Comparison of ENCODE assay signal across 16 mouse cellular contexts in the genomic region with DNA sequence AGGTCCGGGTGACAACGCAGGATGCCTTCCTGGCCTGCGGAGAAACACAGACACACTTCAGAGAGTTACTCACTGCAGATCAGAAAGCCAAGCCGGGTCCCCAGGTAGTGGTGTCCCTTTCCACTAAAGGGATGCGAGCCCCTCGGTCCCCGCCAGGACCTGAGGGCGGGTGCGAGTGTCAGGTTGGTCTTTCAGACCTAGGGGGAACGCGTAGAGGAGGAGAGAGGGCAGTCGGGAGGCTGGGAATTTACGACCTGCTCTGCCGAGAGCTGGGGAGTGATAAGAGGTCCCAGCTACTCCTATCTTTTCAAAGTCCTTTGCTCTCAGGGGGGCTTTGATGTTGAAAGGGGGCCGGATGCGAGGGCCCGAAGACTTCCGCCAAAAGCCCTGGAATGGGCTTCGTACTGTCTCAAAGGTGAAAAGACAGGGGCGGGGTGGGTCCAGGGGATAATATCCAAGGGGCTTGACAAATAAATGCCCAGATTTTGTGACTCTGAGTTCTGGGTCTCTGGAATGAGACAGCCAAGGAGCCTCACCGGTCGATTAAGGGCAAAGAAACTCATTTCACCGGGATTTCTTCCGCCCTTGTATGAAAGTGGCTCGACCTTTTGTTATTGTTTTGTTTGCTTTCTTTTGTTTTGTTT. TPM values are rescaled to one million over a fixed set of nuclear protein-coding genes. Genes with fewer than 3 reads are reported as not detected.
DNase-seq lines count a peak whose midpoint lies in the region; ATAC-seq and TF ChIP-seq lines count a peak whose summit lies in the region.
"Had no signal": no experiment of that assay in that cellular context is flagged by ENCODE, and none has a peak within 500 bp of the region (broad histone marks: within the 10 kb centered on the region; RNA-seq: fewer than 3 reads in every experiment).

No protein-coding gene starts in this region.

- no peak for DNase-seq in heart, adult 2 months
- no peak for DNase-seq in liver, embryonic 11.5 days (ENCODE audit: low spot score)
- no peak for DNase-seq in right cerebral cortex, postnatal 36 days (ENCODE audit: low spot score in 2 of 2)
- DNase-seq: kidney, postnatal 10 days; liver; right cerebral cortex, postnatal 14 days had no signal

- 1% methylated on average over 25 of the region's 25 CpGs for WGBS in heart, embryonic 13.5 days
- WGBS in heart, adult 2 months, result 5% methylated on average over 25 of the region's 25 CpGs
- 3% methylated on average over 25 of the region's 25 CpGs for WGBS in liver, embryonic 11.5 days
- WGBS in liver, embryonic 12.5 days (ENCODE audit: insufficient replicate concordance), result 2% methylated on average over 25 of the region's 25 CpGs
- WGBS in intestine, postnatal 0 days, result under 1% methylated on average over 25 of the region's 25 CpGs

- H3K27me3 ChIP-seq in heart, embryonic 13.5 days (replicated peaks), result peaks cover 98% of the 10 kb centered on the region
- H3K27me3 ChIP-seq in heart, adult 2 months (ENCODE audit: control insufficient read depth, insufficient read depth, low read length), result peaks cover 17% of the 10 kb centered on the region
- H3K27me3 ChIP-seq in liver, embryonic 11.5 days (replicated peaks; ENCODE audit: control insufficient read depth, insufficient read depth, low read length), result peaks cover 94% of the 10 kb centered on the region
- H3K27me3 ChIP-seq in liver, embryonic 12.5 days (replicated peaks), result peaks cover 98% of the 10 kb centered on the region
- peaks cover 17% of the 10 kb centered on the region; the same call in 1 of the 2 replicates for H3K27me3 ChIP-seq in intestine, postnatal 0 days (replicated peaks; ENCODE audit: control insufficient read depth, insufficient read depth, low read length)

- intact Hi-C loops in heart, adult 2 months (cut with DNase I), result loop anchor here (5.0 kb wide), 2 partner anchors 333 to 638 kb away; no protein-coding TSS in a partner anchor

- no peak overlapping the region for H3K27ac ChIP-seq in heart, embryonic 13.5 days (replicated peaks)
- H3K27ac ChIP-seq in heart, adult 2 months, result no peak overlapping the region
- no peak overlapping the region for H3K27ac ChIP-seq in liver, embryonic 11.5 days (ENCODE audit: low read depth, low read length)
- H3K27ac ChIP-seq in liver, embryonic 12.5 days, result no peak overlapping the region
- H3K27ac ChIP-seq in intestine, postnatal 0 days (ENCODE audit: low read depth, low read length), result peak overlapping the region; percentile 89
- H3K27ac ChIP-seq: forebrain, embryonic 12.5 days had no signal

- no peaks in the 10 kb centered on the region for H3K36me3 ChIP-seq in heart, embryonic 13.5 days
- no peaks in the 10 kb centered on the region for H3K36me3 ChIP-seq in heart, adult 2 months (ENCODE audit: control insufficient read depth, insufficient read depth, low read length)
- no peaks in the 10 kb centered on the region for H3K36me3 ChIP-seq in liver, embryonic 11.5 days (ENCODE audit: control insufficient read depth, insufficient read depth, low read length)
- no peaks in the 10 kb centered on the region for H3K36me3 ChIP-seq in liver, embryonic 12.5 days
- no peaks in the 10 kb centered on the region for H3K36me3 ChIP-seq in intestine, postnatal 0 days (ENCODE audit: control insufficient read depth, insufficient read depth)
- H3K36me3 ChIP-seq: forebrain, embryonic 12.5 days had no signal

- peaks cover 12% of the 10 kb centered on the region for H3K4me1 ChIP-seq in heart, embryonic 13.5 days
- H3K4me1 ChIP-seq in heart, adult 2 months (ENCODE audit: control insufficient read depth, insufficient read depth, low read length), result no peaks in the 10 kb centered on the region
- no peaks in the 10 kb centered on the region for H3K4me1 ChIP-seq in liver, embryonic 11.5 days (replicated peaks; ENCODE audit: control insufficient read depth, insufficient read depth, low read length)
- H3K4me1 ChIP-seq in liver, embryonic 12.5 days, result no peaks in the 10 kb centered on the region; the same call in 1 of the 2 replicates
- H3K4me1 ChIP-seq in intestine, postnatal 0 days (replicated peaks; ENCODE audit: control insufficient read depth, insufficient read depth, low read length), result no peaks in the 10 kb centered on the region
- H3K4me1 ChIP-seq: forebrain, embryonic 12.5 days had no signal

- H3K9me3 ChIP-seq in heart, embryonic 13.5 days, result no peaks in the 10 kb centered on the region
- no peaks in the 10 kb centered on the region for H3K9me3 ChIP-seq in liver, embryonic 11.5 days (ENCODE audit: control insufficient read depth, low read length)
- H3K9me3 ChIP-seq in liver, embryonic 12.5 days (replicated peaks), result no peaks in the 10 kb centered on the region
- H3K9me3 ChIP-seq in intestine, postnatal 0 days (ENCODE audit: control insufficient read depth), result no peaks in the 10 kb centered on the region
- H3K9me3 ChIP-seq: forebrain, embryonic 12.5 days had no signal

- no peak for ATAC-seq in heart, embryonic 13.5 days (ENCODE audit: extremely low read depth, insufficient number of reproducible peaks, low FRiP score, low TSS enrichment)
- ATAC-seq in liver, embryonic 11.5 days (replicated peaks; ENCODE audit: low FRiP score), result no peak
- ATAC-seq in liver, embryonic 12.5 days, result no peak
- ATAC-seq in common myeloid progenitor, adult 5-6 weeks (replicated peaks; ENCODE audit: low read depth, poor library complexity, severe bottlenecking), result 0 out of 2 replicates have a peak, but pooled peaks have one; percentile 6
- peak; percentile 51 for ATAC-seq in intestine, postnatal 0 days
- ATAC-seq: lung, postnatal 0 days had no signal

- no peak overlapping the region for H3K9ac ChIP-seq in heart, embryonic 13.5 days
- no peak overlapping the region for H3K9ac ChIP-seq in heart, adult 2 months (ENCODE audit: low read depth, low read length)
- H3K9ac ChIP-seq in liver, embryonic 11.5 days (ENCODE audit: low read depth, low read length), result no peak overlapping the region
- H3K9ac ChIP-seq in liver, embryonic 12.5 days, result no peak overlapping the region
- peak overlapping the region; percentile 68 for H3K9ac ChIP-seq in intestine, postnatal 0 days (ENCODE audit: low read depth, low read length)
- H3K9ac ChIP-seq: forebrain, embryonic 12.5 days had no signal

- TF ChIP-seq EP300 in heart, adult 2 months (IDR thresholded peaks at IDR 0.05; ENCODE audit: insufficient read depth, low read depth, low read length), result no peak

- H3K4me3 ChIP-seq in heart, embryonic 13.5 days, result peak overlapping the region; percentile 34
- no peak overlapping the region for H3K4me3 ChIP-seq in heart, adult 2 months
- H3K4me3 ChIP-seq in liver, embryonic 11.5 days (ENCODE audit: low read depth, low read length), result no peak overlapping the region
- no peak overlapping the region for H3K4me3 ChIP-seq in liver, embryonic 12.5 days
- peak overlapping the region; percentile 48 for H3K4me3 ChIP-seq in intestine, postnatal 0 days (ENCODE audit: low read depth, low read length)
- H3K4me3 ChIP-seq: forebrain, embryonic 12.5 days had no signal

- no peak for TF ChIP-seq CTCF in heart, adult 2 months (IDR thresholded peaks at IDR 0.05)
- TF ChIP-seq CTCF in intestine, postnatal 0 days (IDR thresholded peaks at IDR 0.05; ENCODE audit: low read depth), result no peak

- no peak for TF ChIP-seq POLR2A in heart, adult 2 months (IDR thresholded peaks at IDR 0.05; ENCODE audit: insufficient read depth, low read depth, low read length)

- H3K4me2 ChIP-seq in heart, embryonic 13.5 days, result peak overlapping the region; percentile 46
- H3K4me2 ChIP-seq in liver, embryonic 11.5 days, result peak overlapping the region; percentile 20; the same call in 1 of the 2 replicates
- no peak overlapping the region for H3K4me2 ChIP-seq in liver, embryonic 12.5 days
- peak overlapping the region; percentile 59 for H3K4me2 ChIP-seq in intestine, postnatal 0 days (replicated peaks; ENCODE audit: low read depth)
- H3K4me2 ChIP-seq: forebrain, embryonic 12.5 days had no signal

- no peaks in the 10 kb centered on the region for H3K79me2 ChIP-seq in heart, adult 2 months (replicated peaks; ENCODE audit: control insufficient read depth, insufficient read depth, low read length)

RNA-seq across cellular contexts. Expression of a gene that starts 6.7 kb away (rescaled TPM):
- not detected in 2 replicates for polyA plus RNA-seq in heart, embryonic 13.5 days (2015; fragmentation: Nextera tagmentation; extraction: Ambion mirVana)
- not detected for total RNA-seq in heart, adult 2 months (2021)
- polyA plus RNA-seq in heart, adult 2 months (2012; rRNA removed), result not detected in 2 replicates
- 0.49 and 0.53 TPM in 2 replicates for polyA plus RNA-seq in liver, embryonic 11.5 days (2014; fragmentation: Nextera tagmentation; extraction: Ambion mirVana)
- 0.21 TPM in 1 of 2 replicates, not detected in the other for polyA plus RNA-seq in liver, embryonic 12.5 days (2016; fragmentation: Nextera tagmentation; extraction: Ambion mirVana)
- total RNA-seq in common myeloid progenitor, adult 5-6 weeks (2017), result not detected in 2 replicates
- polyA plus RNA-seq in intestine, postnatal 0 days (2015; fragmentation: Nextera tagmentation; extraction: Ambion mirVana), result 0.95 and 1.1 TPM in 2 replicates
- total RNA-seq: gastrocnemius, postnatal 14 days; left cerebral cortex, adult 18-20 months had no signal
- polyA plus RNA-seq: forebrain, embryonic 12.5 days; lung, postnatal 0 days; stomach, embryonic 14.5 days had no signal

RNA-seq across cellular contexts. Expression of a gene that starts 8.5 kb away (rescaled TPM):
- polyA plus RNA-seq in heart, embryonic 13.5 days (2015; fragmentation: Nextera tagmentation; extraction: Ambion mirVana), result not detected in 2 replicates
- total RNA-seq in heart, adult 2 months (2021), result not detected
- polyA plus RNA-seq in heart, adult 2 months (2012; rRNA removed), result not detected in 2 replicates
- 0.14 TPM in 1 of 2 replicates, not detected in the other for polyA plus RNA-seq in liver, embryonic 11.5 days (2014; fragmentation: Nextera tagmentation; extraction: Ambion mirVana)
- polyA plus RNA-seq in liver, embryonic 12.5 days (2016; fragmentation: Nextera tagmentation; extraction: Ambion mirVana), result not detected in 2 replicates
- total RNA-seq in common myeloid progenitor, adult 5-6 weeks (2017), result not detected in 2 replicates
- polyA plus RNA-seq in intestine, postnatal 0 days (2015; fragmentation: Nextera tagmentation; extraction: Ambion mirVana), result 35.0 and 38.9 TPM in 2 replicates
- total RNA-seq: adrenal gland, postnatal 10 days; gastrocnemius, postnatal 14 days; left cerebral cortex, adult 18-20 months had no signal
- polyA plus RNA-seq: forebrain, embryonic 12.5 days; lung, postnatal 0 days had no signal

RNA-seq across cellular contexts. Expression of a gene that starts 45.8 kb away (rescaled TPM):
- not detected in 2 replicates for polyA plus RNA-seq in heart, embryonic 13.5 days (2015; fragmentation: Nextera tagmentation; extraction: Ambion mirVana)
- total RNA-seq in heart, adult 2 months (2021), result not detected
- not detected in 2 replicates for polyA plus RNA-seq in heart, adult 2 months (2012; rRNA removed)
- 0.47 and 0.94 TPM in 2 replicates for polyA plus RNA-seq in liver, embryonic 11.5 days (2014; fragmentation: Nextera tagmentation; extraction: Ambion mirVana)
- polyA plus RNA-seq in liver, embryonic 12.5 days (2016; fragmentation: Nextera tagmentation; extraction: Ambion mirVana), result 0.06 and 0.25 TPM in 2 replicates
- not detected in 2 replicates for total RNA-seq in common myeloid progenitor, adult 5-6 weeks (2017)
- 6.7 and 9.2 TPM in 2 replicates for polyA plus RNA-seq in intestine, postnatal 0 days (2015; fragmentation: Nextera tagmentation; extraction: Ambion mirVana)
- total RNA-seq: adrenal gland, postnatal 10 days; gastrocnemius, postnatal 14 days; left cerebral cortex, adult 18-20 months had no signal
- polyA plus RNA-seq: forebrain, embryonic 12.5 days; lung, postnatal 0 days had no signal

Comparison
In these comparisons a context has a peak if more than half of its experiments do, and no peak if none do; other contexts are left out.
1. H3K4me3 ChIP-seq: peak in heart, embryonic 13.5 days (single experiment) and intestine, postnatal 0 days (single experiment); none in heart, adult 2 months (single experiment), liver, embryonic 11.5 days (single experiment) and liver, embryonic 12.5 days (single experiment).
2. ATAC-seq: peak in common myeloid progenitor, adult 5-6 weeks (single experiment) and intestine, postnatal 0 days (single experiment); none in heart, embryonic 13.5 days (single experiment), liver, embryonic 11.5 days (single experiment) and liver, embryonic 12.5 days (single experiment).
3. RNA of a gene that starts 8.5 kb away (polyA plus RNA-seq): 35.0 to 38.9 TPM in intestine, postnatal 0 days; 0.14 TPM in liver, embryonic 11.5 days, not detected in liver, embryonic 12.5 days, not detected in heart, embryonic 13.5 days and not detected in heart, adult 2 months; every median in the first group is over 10 times any median in the second.